Mouse (Mus musculus) fat pad, adult 2 months (tissue): ENCODE measurements around the gene Vmn1r135.
"Not testable (repeated sequence)": the region's sequence is repeated elsewhere in the genome, so short reads cannot be mapped to it uniquely, and the experiment has no call there.

ENCODE experiments used
- DNase-seq: peaks from one replicate; pipeline ENCODE4 v3.0.0-alpha.2; 2011; ENCODE audit warnings: low read depth, low spot score; ENCODE audit errors: extremely low read depth

Gene Vmn1r135

GRCm38 (mm10) chr7:21832051-21832450 lies at the start of gene Vmn1r135:
Vmn1r135 (plus strand) TSS chr7:21832351.
- DNase-seq, result not testable (repeated sequence)

- not testable (repeated sequence) for DNase-seq
Observed at GRCm38 (mm10) chr7:21796628-21797027, 35.5 kb upstream of the Vmn1r135 start, which contains the start of gene Gm4177. Gm4177 (minus strand) TSS chr7:21796728.

- not testable (repeated sequence) for DNase-seq
Observed at GRCm38 (mm10) chr7:21844167-21844566, 12.0 kb downstream of the Vmn1r135 start, which contains the start of gene Gm5725. Gm5725 (minus strand) TSS chr7:21844267.
